Mouse (Mus musculus): ENCODE results near the gene Slc26a8. TPM values are rescaled to one million over a fixed set of nuclear protein-coding genes. Genes with fewer than 3 reads are reported as not detected.

Gene Slc26a8
- 0.45 TPM for polyA plus RNA-seq (2017; shearing (Covaris generic))

DNA sequence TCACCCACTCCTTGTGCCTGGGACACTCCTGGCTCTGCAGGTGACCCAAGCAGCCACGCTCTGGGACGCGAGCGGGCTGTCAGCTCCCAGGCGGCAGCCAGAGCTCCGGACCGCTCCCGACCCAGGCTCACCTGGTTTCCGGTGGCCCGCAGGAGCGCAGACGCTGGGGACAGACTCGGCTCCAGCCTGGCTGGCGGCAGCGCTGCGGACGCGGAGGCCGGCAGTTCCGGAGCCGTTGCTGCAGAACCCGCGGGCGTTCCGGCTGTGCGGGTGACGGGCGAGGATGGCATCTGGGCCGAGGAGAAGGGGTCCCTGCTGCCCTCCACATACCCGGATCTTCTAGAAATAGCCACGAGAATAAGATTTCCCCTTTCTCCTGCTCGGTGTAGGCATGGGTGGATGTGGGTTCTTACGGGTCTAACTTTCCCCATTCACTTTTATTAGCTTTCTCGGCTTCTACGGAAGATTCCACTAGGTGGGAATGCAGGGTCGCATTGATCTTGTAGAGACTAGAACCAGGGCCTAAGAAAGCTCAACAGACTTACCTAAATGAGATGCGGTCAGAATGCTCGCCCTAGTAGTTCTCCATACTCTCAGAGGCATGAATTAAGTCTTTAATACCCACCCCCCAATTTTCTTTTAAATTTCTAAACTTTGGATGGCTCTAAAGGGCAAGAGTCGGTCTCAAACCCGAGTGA lies at the start of gene Slc26a8:
Gene Slc26a8, minus strand, starts transcription at position 648 of the 698 bp plus-strand sequence.

DNA sequence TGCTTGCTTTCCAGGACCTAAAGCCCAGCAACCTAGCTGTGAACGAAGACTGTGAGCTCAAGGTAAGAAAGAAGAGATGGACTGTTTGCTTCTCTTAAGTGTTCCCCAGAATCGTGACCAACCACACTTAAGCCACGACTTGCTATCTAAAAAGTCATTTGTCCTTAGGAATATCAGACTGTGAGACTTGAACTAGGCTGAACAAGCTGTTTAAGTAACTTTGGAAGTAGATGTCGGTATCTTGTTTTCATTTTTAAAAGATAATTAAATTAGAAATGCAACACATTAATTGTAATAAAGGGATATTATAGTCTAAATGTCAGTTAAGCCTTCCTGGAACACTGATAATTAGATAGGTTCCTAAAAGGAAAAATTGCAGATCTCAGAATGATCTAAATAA lies 35.8 kb upstream of the Slc26a8 start, which contains the start of gene AC170998.1:
Gene AC170998.1, plus strand, starts transcription at position 301 of the 400 bp plus-strand sequence.

DNA sequence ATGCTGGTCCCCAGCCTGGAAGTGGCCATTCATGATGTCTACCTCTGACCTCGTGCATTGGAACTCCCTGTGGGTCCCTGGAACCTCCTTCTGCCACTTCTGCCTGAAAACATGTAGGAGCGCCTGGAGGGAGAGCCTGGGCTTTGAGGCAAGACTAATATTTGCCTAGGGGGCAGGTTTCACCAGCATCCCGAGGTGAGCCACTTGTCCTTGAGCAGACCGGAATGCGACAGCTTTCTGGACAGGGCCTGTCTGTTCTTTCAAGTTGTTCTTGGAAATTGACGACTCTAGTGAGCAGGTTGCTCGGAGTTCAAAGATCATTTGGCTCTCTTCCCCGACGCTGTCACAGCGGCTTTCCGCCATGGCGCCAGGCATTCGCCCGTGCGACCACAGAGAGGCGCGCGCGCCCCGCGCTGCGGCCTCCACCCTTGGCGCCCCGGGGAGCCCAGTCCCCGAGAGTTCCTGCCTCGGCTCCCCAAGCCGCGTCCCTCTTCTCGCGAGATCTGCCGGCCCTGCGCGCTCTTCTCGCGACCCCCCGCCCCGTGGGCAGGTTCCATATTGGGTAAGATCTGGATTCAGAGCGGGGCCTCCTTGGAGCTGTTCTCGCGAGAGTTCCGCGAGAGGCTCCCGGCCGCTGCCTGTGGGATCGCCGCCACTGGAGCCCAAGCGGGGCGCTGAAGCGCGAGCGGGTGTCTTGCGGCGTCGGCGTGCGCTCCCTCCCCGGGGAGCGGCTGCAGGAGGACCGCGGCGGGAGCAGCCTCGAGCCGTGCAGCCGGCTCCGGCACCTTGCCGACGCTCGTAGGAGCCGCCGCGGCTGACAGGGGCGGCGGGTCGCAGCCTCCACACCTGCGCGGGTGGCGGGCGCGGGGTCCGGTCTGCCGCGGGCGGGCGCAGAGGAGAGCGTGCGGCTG lies 998 bp upstream of the Slc26a8 start, which contains the start of gene Mapk14:
Gene Mapk14, plus strand, starts transcription at position 554 of the 911 bp plus-strand sequence.

DNA sequence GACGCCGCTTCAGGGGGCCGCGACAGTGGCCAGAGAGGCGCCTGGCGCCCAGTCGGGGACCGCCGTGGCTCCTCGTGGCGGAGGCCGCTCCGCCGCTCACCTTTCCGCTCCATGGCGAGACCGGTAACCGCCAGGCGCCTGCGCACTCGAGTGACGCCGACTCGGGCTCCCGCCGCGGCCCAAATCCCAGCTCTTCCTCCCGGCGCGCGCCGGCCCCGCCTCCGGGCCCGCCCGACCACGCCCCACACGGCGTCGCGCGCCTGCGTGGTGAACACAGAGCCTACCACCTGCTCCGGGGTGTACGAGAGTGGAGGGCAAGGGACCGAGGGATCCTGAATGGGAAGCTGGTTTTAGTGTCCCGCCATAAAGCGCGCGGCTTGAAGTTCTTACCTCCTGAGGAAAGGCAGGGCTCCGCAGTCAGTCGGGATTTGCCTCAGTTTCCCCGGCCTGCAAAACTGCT lies 67.7 kb downstream of the Slc26a8 start, which contains the start of gene Srpk1:
Gene Srpk1, minus strand, starts transcription at position 410 of the 460 bp plus-strand sequence.

Other genes with a start within 250 kb of the Slc26a8 start
- gene Fkbp5, start 172.7 kb downstream of the Slc26a8 start, polyA plus RNA-seq (2017; shearing (Covaris generic)), result 9.0 TPM
- gene Armc12, start 159.4 kb downstream of the Slc26a8 start, polyA plus RNA-seq (2017; shearing (Covaris generic)), result not detected
- gene Clpsl2, start 140.8 kb downstream of the Slc26a8 start, polyA plus RNA-seq (2017; shearing (Covaris generic)), result not detected
- not detected for gene Clps, start 129.5 kb downstream of the Slc26a8 start, polyA plus RNA-seq (2017; shearing (Covaris generic))
- 1.4 TPM for gene Lhfpl5, start 114.6 kb downstream of the Slc26a8 start, polyA plus RNA-seq (2017; shearing (Covaris generic))
- 221 TPM for gene Srpk1, start 67.5 kb downstream of the Slc26a8 start, polyA plus RNA-seq (2017; shearing (Covaris generic))
- 12.9 TPM for gene Mapk14, start 1.1 kb upstream of the Slc26a8 start, polyA plus RNA-seq (2017; shearing (Covaris generic))
- gene AC170998.1, start 35.9 kb upstream of the Slc26a8 start, polyA plus RNA-seq (2017; shearing (Covaris generic)), result 7.9 TPM
- gene Mapk13, start 79.1 kb upstream of the Slc26a8 start, polyA plus RNA-seq (2017; shearing (Covaris generic)), result not detected
- gene Brpf3, start 110.9 kb upstream of the Slc26a8 start, polyA plus RNA-seq (2017; shearing (Covaris generic)), result 2.5 TPM
- gene Pnpla1, start 168.2 kb upstream of the Slc26a8 start, polyA plus RNA-seq (2017; shearing (Covaris generic)), result not detected
- 3.4 TPM for gene 4930539E08Rik, start 225.1 kb upstream of the Slc26a8 start, polyA plus RNA-seq (2017; shearing (Covaris generic))

Measured in CD4-positive, CD25-positive, alpha-beta regulatory T cell, adult 9 weeks (primary cell).